Mouse (Mus musculus): ENCODE results near the gene Hist2h3c1.
A peak's percentile ranks its signal among the peaks of the same experiment; 100 is the strongest.
"Not testable (repeated sequence)": the region's sequence is repeated elsewhere in the genome, so short reads cannot be mapped to it uniquely, and the experiment has no call there.

The Hist2h3c1 gene

DNA sequence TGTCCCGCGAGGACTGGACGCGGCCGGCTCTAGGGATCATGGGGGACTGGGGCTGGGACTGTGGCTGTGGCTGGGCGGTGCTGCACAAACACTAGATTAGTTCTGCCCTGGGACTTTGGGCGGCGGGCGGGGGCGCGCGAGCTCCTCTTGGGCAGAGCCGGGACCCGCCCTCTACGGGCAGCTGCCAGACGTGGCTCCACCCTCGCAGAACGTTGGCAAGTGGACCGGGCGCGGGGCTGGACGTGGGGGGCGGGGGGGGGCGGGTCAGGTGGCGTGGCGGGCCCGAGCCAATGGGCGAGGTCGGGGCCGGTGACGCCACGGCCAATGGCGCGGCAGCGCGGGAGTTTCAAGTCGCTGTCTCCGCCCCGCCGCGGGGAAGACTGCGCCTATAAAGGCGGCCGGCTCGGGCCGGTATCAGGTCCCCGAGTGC is at the start of gene Hist2h3c1:
Hist2h3c1 (plus strand) TSS at position 259 of the 430 bp plus-strand sequence.
- not testable (repeated sequence) for DNase-seq (ENCODE audit: low read depth, low spot score)

DNA sequence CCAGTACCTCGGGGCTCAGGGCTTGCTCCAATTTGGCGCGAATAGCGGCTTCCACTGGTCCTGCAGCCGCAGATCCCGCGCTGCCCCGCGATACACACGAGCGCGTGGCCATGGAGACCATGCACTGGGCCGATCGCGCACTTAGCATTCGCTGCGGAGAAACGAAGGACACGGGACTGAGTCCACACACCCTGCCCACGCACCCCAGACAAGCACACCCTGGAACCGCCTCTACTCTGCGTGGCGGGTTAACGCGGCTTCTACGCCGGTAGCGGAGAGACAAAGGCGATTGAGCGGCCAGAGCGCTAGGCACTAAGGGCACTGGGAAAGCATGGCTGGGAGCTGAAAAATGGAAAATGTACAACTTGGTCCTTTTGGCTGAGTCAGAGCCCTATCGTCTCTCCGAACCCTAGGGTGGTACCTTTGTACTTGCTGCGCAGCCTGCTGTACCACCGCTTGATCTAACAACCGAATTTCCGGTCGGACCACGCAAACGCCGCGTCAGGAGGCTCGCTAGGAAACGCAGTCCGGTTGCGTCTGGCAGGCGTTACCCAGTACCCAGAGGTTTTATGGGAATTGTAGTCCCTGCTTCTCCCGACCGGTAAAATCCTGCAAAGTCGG is 49.2 kb upstream of the Hist2h3c1 start:
- DNase-seq (ENCODE audit: low read depth, low spot score) = peak; percentile 89

DNA sequence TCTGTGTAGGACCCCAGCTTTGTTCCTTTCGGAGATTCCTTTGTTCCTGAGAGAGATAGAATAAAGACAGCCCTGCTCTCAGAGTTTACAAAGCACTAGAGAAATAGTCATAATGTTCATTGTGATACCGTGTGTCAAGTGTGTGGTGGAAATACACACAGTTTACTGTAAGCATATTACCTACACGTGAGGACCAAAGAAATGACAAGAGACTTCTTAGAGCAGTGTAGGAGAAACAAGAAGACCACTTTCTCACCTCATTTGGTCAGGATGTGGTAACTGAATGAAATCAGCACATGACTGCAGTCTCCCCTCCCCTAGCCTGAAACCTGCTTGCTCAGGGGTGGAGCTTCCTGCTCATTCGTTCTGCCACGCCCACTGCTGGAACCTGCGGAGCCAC is 48.3 kb upstream of the Hist2h3c1 start:
- DNase-seq (ENCODE audit: low read depth, low spot score) = no peak

DNA sequence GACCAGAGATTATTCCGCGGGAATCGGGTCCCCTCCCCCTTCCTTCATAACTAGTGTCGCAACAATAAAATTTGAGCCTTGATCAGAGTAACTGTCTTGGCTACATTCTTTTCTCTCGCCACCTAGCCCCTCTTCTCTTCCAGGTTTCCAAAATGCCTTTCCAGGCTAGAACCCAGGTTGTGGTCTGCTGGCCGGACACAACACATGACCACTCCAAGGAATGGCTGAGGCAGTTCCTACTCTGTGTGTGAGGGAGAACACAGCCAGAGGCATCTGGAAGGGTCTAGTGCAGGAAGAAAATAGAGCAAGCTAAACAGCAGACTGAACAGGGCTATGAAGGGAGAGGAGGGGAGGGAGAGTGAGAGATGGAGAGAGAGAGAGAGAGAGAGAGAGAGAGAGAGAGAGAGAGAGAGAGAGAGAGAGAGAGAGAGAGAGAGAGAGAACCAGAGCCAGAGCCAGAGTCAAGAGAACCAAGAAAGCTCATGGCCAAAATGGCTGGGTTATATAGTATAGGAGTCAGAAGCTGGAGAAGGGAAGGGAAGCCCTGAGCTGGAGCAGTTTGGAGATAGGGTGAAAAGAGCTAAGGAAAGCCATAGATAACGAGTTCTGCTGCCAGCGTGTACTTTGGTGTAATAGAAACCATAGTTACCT is 47.8 kb upstream of the Hist2h3c1 start:
- not testable (repeated sequence) for DNase-seq (ENCODE audit: low read depth, low spot score)

DNA sequence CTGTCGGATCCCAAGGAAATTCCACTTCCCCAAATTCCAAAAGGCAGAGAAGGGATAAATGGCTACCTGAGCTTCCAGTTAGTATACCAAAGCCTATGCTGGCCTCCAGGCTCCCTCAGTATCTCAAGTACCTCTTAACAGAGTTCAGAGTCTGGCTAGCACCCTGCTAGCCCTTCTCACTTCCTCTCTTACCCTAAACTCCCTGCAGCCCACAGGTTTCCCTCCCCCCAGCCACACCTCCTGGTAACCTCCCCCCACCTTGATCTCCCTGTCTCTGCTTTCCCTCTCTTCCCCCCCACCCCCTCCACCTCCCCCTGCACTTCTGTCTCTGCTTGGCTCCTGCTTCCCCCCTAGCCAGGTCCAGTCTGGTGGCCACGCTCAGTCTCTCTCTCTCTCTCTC is 46.8 kb upstream of the Hist2h3c1 start:
- DNase-seq (ENCODE audit: low read depth, low spot score) = no peak

DNA sequence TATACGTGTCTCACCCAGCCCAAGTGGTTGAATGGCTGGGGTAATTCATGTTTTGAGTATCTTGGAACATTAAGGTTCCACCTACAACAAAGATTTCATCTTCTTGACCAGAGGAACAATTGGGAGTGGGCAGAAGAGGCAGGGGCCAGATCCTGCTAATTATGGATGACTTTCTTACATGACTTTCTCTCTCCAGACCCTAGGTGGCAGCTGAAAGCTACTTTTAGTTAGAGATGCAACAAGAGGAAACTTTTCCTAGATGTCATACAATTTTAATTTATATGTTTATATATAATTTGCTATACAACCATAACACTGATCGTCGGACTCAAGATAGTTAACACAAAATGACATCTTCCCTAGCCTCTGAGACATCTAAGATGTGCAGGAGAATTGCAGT is 38.7 kb upstream of the Hist2h3c1 start:
- DNase-seq (ENCODE audit: low read depth, low spot score) = no peak

DNA sequence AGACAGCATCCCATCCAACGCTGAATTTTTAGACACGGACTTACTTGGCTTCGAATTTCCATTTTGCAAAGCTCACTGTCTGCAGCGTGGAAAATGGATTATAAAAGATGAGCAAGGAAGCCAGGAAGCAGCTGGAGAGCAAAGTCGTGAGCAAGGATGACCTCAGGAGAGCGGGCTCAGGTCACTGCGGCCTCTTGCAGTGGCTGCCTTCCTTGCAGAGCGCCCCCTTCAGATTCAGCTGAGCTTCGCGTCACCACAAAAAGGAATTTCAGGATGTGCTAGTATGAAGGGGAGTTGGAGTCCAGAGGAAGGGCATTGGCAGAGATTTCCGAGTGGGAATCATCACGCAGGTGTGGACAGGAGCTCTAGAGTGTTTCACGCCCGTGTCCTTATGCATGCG is 37.2 kb upstream of the Hist2h3c1 start:
- DNase-seq (ENCODE audit: low read depth, low spot score) = no peak

DNA sequence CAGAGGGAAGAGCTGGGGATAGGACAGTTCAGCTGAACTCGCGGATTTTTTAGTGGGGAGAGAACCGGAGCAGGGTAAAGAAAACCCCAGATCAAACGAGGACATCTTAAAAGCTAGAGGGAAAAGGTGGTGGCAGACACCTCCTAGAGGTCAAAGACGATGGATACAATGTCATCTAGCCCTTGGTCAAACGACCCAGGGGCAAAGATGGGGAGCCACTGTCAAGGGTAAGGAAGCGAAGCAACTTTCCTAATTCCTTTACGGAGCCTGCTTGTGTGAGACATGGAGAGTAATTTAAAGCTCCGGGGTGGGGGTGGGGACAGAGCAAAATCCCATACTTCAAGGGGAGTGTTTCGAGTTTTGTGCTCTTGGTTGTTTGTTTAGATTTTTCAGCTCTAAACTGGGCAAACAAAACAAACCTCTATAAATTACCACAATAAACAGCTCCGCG is 27.3 kb upstream of the Hist2h3c1 start:
- no peak for DNase-seq (ENCODE audit: low read depth, low spot score)

DNA sequence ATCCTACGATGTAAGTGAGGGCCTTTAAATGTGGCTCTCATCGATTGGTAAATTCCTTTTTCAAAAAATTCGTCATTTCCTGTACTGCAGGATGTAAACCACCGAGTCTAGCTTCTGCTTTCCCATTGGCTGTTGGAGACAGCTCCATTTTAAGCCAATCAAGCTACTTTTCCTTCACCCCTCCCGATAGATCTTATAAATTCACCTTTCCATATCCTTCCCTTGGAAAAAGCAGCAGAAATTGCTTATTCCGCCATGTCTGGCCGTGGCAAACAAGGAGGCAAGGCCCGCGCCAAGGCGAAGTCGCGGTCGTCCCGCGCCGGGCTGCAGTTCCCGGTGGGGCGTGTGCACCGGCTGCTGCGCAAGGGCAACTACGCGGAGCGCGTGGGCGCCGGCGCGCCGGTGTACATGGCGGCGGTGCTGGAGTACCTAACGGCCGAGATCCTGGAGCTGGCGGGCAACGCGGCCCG is 26.8 kb upstream of the Hist2h3c1 start, which contains the start of the genes Bola1 and Hist2h2ab:
Bola1 (minus strand) TSS at position 49 of the 470 bp plus-strand sequence.
Hist2h2ab (plus strand) TSS at position 205 of the 470 bp plus-strand sequence.
- DNase-seq (ENCODE audit: low read depth, low spot score) = peak; percentile 88

DNA sequence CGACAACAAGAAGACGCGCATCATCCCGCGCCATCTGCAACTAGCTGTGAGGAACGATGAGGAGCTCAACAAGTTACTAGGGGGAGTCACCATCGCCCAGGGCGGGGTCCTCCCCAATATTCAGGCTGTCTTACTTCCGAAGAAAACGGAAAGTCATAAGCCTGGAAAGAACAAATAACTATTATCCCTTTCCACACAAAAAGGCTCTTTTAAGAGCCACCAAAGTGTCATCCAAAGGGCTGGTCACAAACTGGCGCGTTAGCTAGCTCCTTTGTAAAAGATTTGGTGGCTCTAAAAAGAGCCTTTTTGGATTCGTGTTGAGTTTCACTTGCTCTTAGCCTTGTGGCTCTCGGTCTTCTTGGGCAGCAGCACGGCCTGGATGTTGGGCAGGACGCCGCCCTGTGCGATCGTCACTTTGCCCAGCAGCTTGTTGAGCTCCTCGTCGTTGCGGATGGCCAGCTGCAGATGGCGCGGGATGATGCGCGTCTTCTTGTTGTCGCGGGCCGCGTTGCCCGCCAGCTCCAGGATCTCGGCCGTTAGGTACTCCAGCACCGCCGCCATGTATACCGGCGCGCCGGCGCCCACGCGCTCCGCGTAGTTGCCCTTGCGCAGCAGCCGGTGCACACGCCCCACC is 26.2 kb upstream of the Hist2h3c1 start:
- not testable (repeated sequence) for DNase-seq (ENCODE audit: low read depth, low spot score)

DNA sequence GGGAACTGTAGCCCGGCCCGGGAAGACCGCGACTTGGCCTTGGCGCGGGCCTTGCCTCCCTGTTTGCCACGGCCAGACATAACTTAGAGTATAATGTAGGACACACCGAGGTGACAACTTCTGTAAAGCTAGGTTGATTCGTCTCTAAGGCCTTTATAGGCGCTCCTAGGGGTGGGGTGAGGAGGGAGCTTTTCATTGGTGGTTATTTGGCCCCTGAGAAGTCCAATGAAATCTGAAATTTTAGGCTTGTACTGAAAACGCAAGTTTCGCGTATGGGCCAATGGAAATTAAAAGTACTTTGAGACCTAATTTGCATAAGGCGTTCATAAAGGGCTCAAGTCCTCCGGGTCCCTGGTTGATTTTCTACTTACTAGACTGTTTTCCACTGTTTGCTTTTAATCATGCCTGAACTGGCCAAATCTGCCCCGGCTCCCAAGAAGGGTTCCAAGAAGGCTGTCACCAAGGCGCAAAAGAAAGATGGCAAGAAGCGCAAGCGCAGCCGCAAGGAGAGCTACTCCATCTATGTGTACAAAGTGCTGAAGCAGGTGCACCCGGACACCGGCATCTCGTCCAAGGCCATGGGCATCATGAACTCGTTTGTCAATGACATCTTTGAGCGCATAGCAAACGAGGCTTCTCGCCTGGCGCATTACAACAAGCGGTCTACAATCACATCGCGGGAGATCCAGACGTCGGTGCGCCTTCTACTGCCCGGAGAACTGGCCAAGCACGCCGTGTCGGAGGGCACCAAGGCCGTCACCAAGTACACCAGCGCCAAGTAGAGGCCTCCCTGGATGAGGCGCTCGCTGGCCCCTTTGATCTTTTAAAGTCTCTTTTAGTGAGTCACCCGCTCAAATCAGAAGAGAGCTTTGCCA is 25.5 kb upstream of the Hist2h3c1 start, which contains the start of the genes Hist2h2ac and Hist2h2be:
Hist2h2ac (minus strand) TSS at position 116 of the 875 bp plus-strand sequence.
Hist2h2be (plus strand) TSS at position 355 of the 875 bp plus-strand sequence.
- DNase-seq (ENCODE audit: low read depth, low spot score) = peak; percentile 90

DNA sequence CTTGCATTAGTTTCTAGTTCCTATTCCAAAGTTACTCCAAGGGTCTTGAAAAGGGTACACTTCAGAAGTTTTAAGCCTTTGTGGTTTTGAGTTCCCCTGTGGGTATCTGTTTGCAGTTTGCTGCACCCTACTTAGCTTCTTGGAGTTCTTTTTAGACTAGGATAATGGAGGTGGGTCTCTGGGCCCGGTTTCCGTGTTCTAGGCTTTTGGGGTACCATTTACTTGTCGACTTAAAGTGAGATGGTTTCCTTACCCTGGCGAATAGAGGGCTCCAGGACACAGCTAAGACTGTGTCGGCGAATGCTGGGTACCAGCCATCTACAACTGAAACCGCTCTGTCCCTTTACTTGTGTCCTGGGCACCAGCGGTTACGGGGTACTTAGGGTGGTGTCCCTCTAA is 24.8 kb upstream of the Hist2h3c1 start:
- no peak for DNase-seq (ENCODE audit: low read depth, low spot score)

DNA sequence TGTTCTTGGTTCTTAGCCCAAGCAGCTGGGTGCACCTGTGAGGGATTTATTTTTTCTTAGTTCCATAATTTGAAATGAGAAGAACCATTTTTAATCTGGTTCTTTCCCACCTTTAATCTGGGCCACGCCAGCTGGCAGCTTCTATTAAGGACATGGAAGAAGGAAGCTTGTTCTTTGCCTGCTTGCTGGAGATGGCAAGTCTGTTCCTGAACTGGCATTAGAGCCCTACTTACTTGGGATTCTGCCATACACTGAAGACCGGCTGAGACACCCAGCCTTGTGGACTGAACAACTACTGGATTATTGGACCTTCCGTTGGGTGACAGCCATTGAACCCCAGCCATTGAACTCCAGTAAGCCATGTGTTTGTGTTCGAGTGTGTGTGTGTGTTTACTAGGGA is 23.7 kb upstream of the Hist2h3c1 start:
- DNase-seq (ENCODE audit: low read depth, low spot score) = no peak

DNA sequence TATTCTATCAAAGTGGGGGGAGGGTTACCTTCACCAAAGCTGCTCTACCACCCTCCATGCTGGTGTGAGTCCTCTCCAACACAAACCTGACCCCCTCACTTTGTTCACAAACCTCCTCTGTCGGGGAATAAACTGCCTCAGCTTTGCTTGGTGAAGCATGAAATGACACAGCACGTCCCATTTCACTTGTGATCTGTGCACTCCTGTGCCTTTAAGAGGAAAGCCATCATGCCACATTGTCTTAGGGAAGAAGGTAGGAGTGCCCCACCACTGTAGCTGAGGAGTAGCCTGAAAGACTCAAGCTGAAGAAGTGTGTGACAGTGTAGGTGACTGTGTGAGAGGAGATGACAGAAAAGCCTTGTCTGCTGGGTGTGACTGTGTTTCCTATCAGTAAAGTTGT is 21.1 kb upstream of the Hist2h3c1 start:
- DNase-seq (ENCODE audit: low read depth, low spot score) = no peak

DNA sequence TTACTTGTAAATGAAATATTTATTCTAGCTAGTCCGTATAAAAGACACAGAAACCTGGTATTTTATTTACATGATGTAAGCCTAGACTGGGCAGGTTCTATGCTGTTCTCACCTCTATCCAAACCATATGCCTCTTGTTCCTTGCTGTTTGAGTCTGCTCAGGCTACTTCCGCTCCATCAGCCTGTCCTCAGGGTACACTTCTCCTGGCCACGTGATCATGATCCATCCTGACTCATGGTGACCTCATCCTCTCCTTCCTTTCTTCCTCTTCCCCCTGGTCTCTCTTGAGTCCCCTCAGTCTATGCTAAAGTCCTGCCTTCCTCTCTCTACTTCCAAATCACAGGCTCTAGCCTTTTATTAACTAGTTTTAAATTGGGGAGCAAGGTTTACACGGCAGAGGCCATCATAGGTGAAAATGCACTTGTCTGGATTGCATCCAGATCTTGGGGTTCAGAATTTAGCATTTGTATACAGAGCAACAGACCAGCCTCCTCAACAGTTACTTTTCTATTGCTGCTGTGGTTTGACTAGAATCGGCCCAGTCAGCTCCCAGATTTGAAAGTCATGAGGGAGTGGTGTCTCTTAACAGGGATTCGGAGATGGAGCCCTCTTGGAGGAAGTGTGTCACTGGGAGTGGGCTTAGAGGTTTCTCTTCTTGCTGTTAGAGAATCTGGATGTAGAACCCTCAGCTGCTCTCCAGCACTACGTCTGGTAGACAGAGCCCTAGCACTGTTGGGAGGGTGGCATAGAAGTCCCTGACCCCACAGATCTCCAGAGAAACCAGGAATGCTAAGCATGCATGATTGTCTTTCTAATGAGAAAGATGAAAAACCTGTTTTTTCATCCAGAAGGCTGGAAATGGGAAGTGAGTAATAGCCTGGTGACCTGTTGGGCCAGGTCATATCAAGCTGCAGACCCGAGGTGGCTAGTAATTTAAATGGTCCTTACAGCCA is 19.5 kb upstream of the Hist2h3c1 start:
- DNase-seq (ENCODE audit: low read depth, low spot score) = no peak

DNA sequence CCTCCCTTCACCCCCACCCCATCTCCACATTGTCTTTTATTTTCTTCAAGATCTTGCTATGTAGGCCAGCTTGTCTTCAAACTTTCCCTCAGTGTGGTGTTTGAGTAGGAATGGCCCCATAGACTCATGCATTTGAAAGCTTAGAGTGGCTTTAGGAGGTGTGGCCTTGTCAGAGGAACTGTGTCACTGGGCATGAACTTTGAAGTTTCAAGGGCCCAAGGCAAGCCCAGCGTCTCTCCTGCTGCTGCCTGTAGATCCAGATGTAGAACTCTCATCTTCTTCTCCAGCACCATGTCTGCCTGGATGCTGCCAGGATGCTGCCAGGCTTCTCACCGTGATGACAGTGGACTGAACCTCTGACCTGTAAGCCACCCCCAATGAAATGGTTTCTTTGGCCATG is 17.7 kb upstream of the Hist2h3c1 start:
- DNase-seq (ENCODE audit: low read depth, low spot score) = no peak

DNA sequence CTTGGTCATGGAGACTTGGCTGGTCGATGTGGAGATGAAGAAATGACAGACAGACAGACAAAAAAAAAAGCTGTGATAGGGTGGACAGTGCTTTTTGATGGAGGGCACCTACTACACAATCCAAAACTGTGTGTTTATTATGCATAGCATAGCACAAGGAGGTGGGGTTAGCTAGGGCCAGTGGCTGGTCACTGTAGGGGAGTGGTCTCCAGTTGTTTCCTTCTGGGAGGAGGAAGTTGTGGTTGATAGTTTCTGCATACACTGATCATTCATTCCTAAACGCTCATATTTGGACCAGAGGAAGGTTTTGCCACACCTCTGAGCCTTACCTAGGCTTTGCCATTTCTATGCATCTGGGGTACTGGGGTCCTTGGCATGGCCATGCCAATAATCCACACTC is 16.1 kb upstream of the Hist2h3c1 start:
- no peak for DNase-seq (ENCODE audit: low read depth, low spot score)

DNA sequence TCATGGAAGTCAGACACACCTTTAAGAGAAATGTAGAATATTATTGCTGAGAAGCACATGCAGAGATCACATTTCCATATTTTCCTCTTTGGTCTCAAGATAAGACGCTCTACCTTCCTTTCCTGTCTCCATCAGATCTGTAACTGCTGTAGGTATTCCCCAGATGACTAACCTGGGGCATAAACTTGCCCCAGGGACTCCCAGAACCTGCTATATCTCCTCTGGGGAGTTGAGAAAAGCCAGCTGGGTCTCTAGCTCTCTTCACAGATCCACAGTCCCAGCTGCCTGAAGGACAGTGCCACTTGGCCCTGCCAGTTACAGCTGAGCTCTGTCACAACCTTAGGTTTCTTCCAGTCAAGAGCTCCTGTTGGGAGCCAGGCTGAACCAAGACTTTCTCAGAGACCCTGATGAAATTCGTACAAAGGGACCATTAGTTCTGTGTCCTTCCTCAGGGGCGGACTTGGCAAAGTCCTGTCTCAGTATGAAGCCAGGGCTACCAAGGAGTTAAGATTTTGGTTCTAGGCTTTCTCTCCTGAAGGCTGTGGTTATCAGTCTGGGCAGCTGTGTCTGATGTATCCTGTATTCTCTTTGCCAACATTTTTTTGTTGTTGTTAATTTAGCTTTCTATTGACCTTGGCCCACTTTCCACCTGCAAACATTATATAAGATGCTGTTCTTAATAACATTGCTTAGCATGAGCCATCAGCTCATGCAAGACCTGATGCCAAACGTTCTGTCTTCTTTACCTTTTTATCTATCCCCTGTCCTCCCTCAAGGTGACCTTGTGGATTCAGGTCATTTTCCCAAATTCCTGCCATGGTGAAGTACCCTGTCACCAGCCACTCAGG is 15.4 kb upstream of the Hist2h3c1 start:
- DNase-seq (ENCODE audit: low read depth, low spot score) = no peak

DNA sequence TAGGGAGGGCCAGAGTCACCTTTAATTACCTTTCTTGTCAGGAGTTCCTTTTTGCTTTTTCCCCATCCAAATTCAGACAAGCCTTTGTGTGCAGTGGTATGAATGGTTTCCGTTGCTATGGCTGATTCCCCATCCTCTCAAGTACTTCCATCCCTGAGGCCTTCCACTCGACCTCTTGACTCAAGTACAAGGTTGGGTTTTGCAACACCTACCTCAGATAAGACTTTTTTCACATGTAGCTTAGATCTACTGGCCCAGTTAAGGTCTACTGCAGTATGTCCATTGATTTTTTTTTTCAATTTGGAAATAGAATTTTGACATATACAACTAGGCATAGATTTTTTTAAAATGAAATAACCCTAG is 14.7 kb upstream of the Hist2h3c1 start:
- DNase-seq (ENCODE audit: low read depth, low spot score) = no peak

Measured in brain, embryonic 18.5 days (tissue).